27 mouse cellular contexts compared by ENCODE assay signal in genomic region chr7:133447079-133447478, GRCm38 (mm10).
"Had no signal": no experiment of that assay in that cellular context is flagged by ENCODE, and none has a peak within 500 bp of the region (broad histone marks: within the 10 kb centered on the region; RNA-seq: fewer than 3 reads in every experiment).

No protein-coding gene starts in this region.

- H3K27ac ChIP-seq: gastrocnemius, adult 2 months; heart, adult 2 months; hindbrain, embryonic 10.5 days; hindbrain, embryonic 12.5 days; hindbrain, embryonic 14.5 days; intestine, embryonic 15.5 days; limb, embryonic 12.5 days; liver, embryonic 13.5 days; liver, embryonic 15.5 days had no signal

- H3K4me2 ChIP-seq: heart, embryonic 12.5 days; hindbrain, embryonic 12.5 days; hindbrain, embryonic 14.5 days; intestine, embryonic 15.5 days; limb, embryonic 12.5 days; liver, embryonic 11.5 days; liver, embryonic 13.5 days; liver, embryonic 15.5 days had no signal

- H3K9ac ChIP-seq: heart, embryonic 12.5 days; hindbrain, embryonic 12.5 days; hindbrain, embryonic 14.5 days; intestine, embryonic 15.5 days; limb, embryonic 12.5 days; liver, embryonic 13.5 days; liver, embryonic 15.5 days; liver, postnatal 0 days had no signal

- H3K27me3 ChIP-seq: heart, embryonic 12.5 days; hindbrain, embryonic 12.5 days; intestine, embryonic 15.5 days; limb, embryonic 12.5 days; liver, embryonic 13.5 days; liver, embryonic 15.5 days had no signal

- H3K4me1 ChIP-seq: hindbrain, embryonic 12.5 days; intestine, embryonic 15.5 days; liver, embryonic 13.5 days; liver, embryonic 15.5 days had no signal

- DNase-seq: gastrocnemius, adult 2 months; gastrocnemius, postnatal 10 days; gastrocnemius, postnatal 25 days; heart, adult 2 months; heart, postnatal 10 days; heart, postnatal 4 days; kidney, adult 18-20 months; kidney, adult 8-10 months; kidney, postnatal 10 days; kidney, postnatal 36 days; layer of hippocampus, adult 9-11 months; layer of hippocampus, postnatal 36 days; left cerebral cortex, postnatal 4 days; liver; liver, embryonic 13.5 days; liver, postnatal 0 days had no signal

- ATAC-seq: hindbrain, embryonic 16.5 days; inflammation-experienced regulatory T-cells, adult 6 months; intestine, embryonic 15.5 days; intestine, postnatal 0 days; liver, postnatal 0 days had no signal

- H3K9me3 ChIP-seq: heart, embryonic 12.5 days; hindbrain, embryonic 10.5 days; hindbrain, embryonic 12.5 days; intestine, embryonic 15.5 days; limb, embryonic 12.5 days; liver, embryonic 13.5 days; liver, embryonic 15.5 days had no signal

- H3K4me3 ChIP-seq: gastrocnemius, adult 2 months; heart, adult 2 months; heart, embryonic 12.5 days; hindbrain, embryonic 10.5 days; hindbrain, embryonic 12.5 days; intestine, embryonic 15.5 days; limb, embryonic 12.5 days; liver, embryonic 13.5 days; liver, embryonic 15.5 days had no signal

- H3K36me3 ChIP-seq: heart, embryonic 12.5 days; hindbrain, embryonic 10.5 days; hindbrain, embryonic 12.5 days; intestine, embryonic 15.5 days; limb, embryonic 12.5 days; liver, embryonic 13.5 days; liver, embryonic 15.5 days had no signal
